Mouse (Mus musculus): ENCODE data around the gene Hcn4. TPM values are rescaled to one million over a fixed set of nuclear protein-coding genes. Genes with fewer than 3 reads are reported as not detected.

Hcn4 gene
- polyA plus RNA-seq, 1 experiment from 2014 or later = 4.9 TPM

GRCm38 (mm10) chr9:58891840-58892640, 68.8 kb downstream of the Hcn4 start:
- DNase-seq (ENCODE audit: low spot score) = no peak

GRCm38 (mm10) chr9:58899602-58900001, 76.4 kb downstream of the Hcn4 start:
- no peaks in the 10 kb centered on the region for H3K9me3 ChIP-seq (ENCODE audit: control insufficient read depth, low read length)
- H3K4me1 ChIP-seq (replicated peaks; ENCODE audit: control insufficient read depth, insufficient read depth, low read length) = no peaks in the 10 kb centered on the region
- H3K4me2 ChIP-seq (replicated peaks) = no peak overlapping the region
- ATAC-seq (ENCODE audit: low FRiP score) (no peak), DNase-seq (ENCODE audit: low spot score) (no peak)
- H3K9ac ChIP-seq = no peak overlapping the region
- H3K36me3 ChIP-seq (replicated peaks; ENCODE audit: control insufficient read depth, insufficient read depth) = peaks cover 45% of the 10 kb centered on the region
- H3K4me3 ChIP-seq (replicated peaks; ENCODE audit: low read length) = no peak overlapping the region
- no peak overlapping the region for H3K27ac ChIP-seq
- H3K27me3 ChIP-seq (ENCODE audit: control insufficient read depth, insufficient read depth, low read length) = no peaks in the 10 kb centered on the region

More at GRCm38 (mm10) chr9:58891840-58892640, 68.8 kb downstream of the Hcn4 start:
- H3K9me3 ChIP-seq (ENCODE audit: control insufficient read depth, low read length) = no peaks in the 10 kb centered on the region
- H3K4me1 ChIP-seq (replicated peaks; ENCODE audit: control insufficient read depth, insufficient read depth, low read length) = no peaks in the 10 kb centered on the region
- H3K9ac ChIP-seq = no peak overlapping the region
- no peak overlapping the region for H3K4me2 ChIP-seq (replicated peaks)
- WGBS = 94% methylated on average over 6 of the region's 6 CpGs
- ATAC-seq (ENCODE audit: low FRiP score) = no peak
- H3K27ac ChIP-seq = no peak overlapping the region
- peaks cover 77% of the 10 kb centered on the region for H3K36me3 ChIP-seq (replicated peaks; ENCODE audit: control insufficient read depth, insufficient read depth)
- H3K27me3 ChIP-seq (ENCODE audit: control insufficient read depth, insufficient read depth, low read length) = no peaks in the 10 kb centered on the region
- no peak overlapping the region for H3K4me3 ChIP-seq (replicated peaks; ENCODE audit: low read length)

- no peak overlapping the region for H3K27ac ChIP-seq
- ATAC-seq (ENCODE audit: low FRiP score) = no peak
- WGBS = 66% methylated on average over 6 of the region's 6 CpGs
Observed at GRCm38 (mm10) chr9:58902869-58903585, 79.8 kb downstream of the Hcn4 start.

More at GRCm38 (mm10) chr9:58902869-58903585, 79.8 kb downstream of the Hcn4 start:
- peak; percentile 88 for DNase-seq (ENCODE audit: low spot score)
- Histone ChIP-seq H3K4me2 (replicated peaks) (no peak overlapping the region), H3K9me3 (ENCODE audit: control insufficient read depth, low read length) (no peaks in the 10 kb centered on the region), H3K36me3 (replicated peaks; ENCODE audit: control insufficient read depth, insufficient read depth) (peaks cover 57% of the 10 kb centered on the region), H3K27me3 (ENCODE audit: control insufficient read depth, insufficient read depth, low read length) (no peaks in the 10 kb centered on the region), H3K9ac (no peak overlapping the region), H3K4me3 (replicated peaks; ENCODE audit: low read length) (no peak overlapping the region), H3K4me1 (replicated peaks; ENCODE audit: control insufficient read depth, insufficient read depth, low read length) (no peaks in the 10 kb centered on the region)

Other genes with a start within 250 kb of the Hcn4 start
- 209 and 250 TPM in 2 replicates for gene Nptn, start 241.2 kb upstream of the Hcn4 start, polyA plus RNA-seq (2014; fragmentation: Nextera tagmentation; extraction: Ambion mirVana)
- gene Rec114, start 79.4 kb upstream of the Hcn4 start, polyA plus RNA-seq (2014; fragmentation: Nextera tagmentation; extraction: Ambion mirVana) = 2.8 TPM in 2 replicates
- 62.1 and 66.9 TPM in 2 replicates for gene Neo1, start 213.0 kb downstream of the Hcn4 start, polyA plus RNA-seq (2014; fragmentation: Nextera tagmentation; extraction: Ambion mirVana)

All from hindbrain, embryonic 14.5 days (tissue).